Mouse (Mus musculus) midbrain, embryonic 12.5 days (tissue): Measurements from ENCODE around the gene Ssr3. TPM values are rescaled to one million over a fixed set of nuclear protein-coding genes. Genes with fewer than 3 reads are reported as not detected.

Experiments used
- ATAC-seq: fragments of 200-750 bp; cut with Nextera tagmentation; 2 replicates; pipeline ENCODE4 v1.8.0; 2017; ENCODE audit warnings: low read depth, moderate TSS enrichment, moderate library complexity; ENCODE audit not compliant: low FRiP score
- H3K27ac ChIP-seq: fragments of 300-500 bp; sonication (generic); replicated peaks from 2 replicates; pipeline ENCODE4 v1.5.1; 2016; ENCODE audit warnings: mild to moderate bottlenecking
- H3K27me3 ChIP-seq: fragments of 300-500 bp; sonication (generic); 2 replicates; pipeline ENCODE4 v1.6.1; 2016; ENCODE audit warnings: mild to moderate bottlenecking
- H3K36me3 ChIP-seq: fragments of 300-500 bp; sonication (generic); 2 replicates; pipeline ENCODE4 v1.6.1; 2016
- H3K4me1 ChIP-seq: fragments of 300-500 bp; sonication (generic); 2 replicates; pipeline ENCODE4 v1.6.1; 2016
- H3K4me2 ChIP-seq: fragments of 300-500 bp; sonication (generic); replicated peaks from 2 replicates; pipeline ENCODE4 v1.6.1; 2016; ENCODE audit warnings: mild to moderate bottlenecking, moderate library complexity
- H3K4me3 ChIP-seq: fragments of 300-500 bp; sonication (generic); 2 replicates; pipeline ENCODE4 v1.5.1; 2016; ENCODE audit warnings: mild to moderate bottlenecking
- H3K9ac ChIP-seq: fragments of 300-500 bp; sonication (generic); replicated peaks from 2 replicates; pipeline ENCODE4 v1.6.1; 2016; ENCODE audit warnings: mild to moderate bottlenecking, moderate library complexity
- H3K9me3 ChIP-seq: fragments of 300-500 bp; sonication (generic); 2 replicates; pipeline ENCODE4 v1.6.1; 2016; ENCODE audit warnings: mild to moderate bottlenecking
- WGBS: fragments of 180-500 bp; shearing (Covaris S2); methylation state at CpG from one replicate; pipeline ENCODE4 v1.1.7; 2016; 5-methylcytosine and 5-hydroxymethylcytosine counted together
- polyA plus RNA-seq: library from polyadenylated mRNA; unstranded; fragments of >200 nt; fragmentation: Nextera tagmentation; extraction: Ambion mirVana; gene quantifications from 2 replicates; pipeline ENCODE4 v1.2.1, GENCODE M21; 2016

The Ssr3 gene
- polyA plus RNA-seq, 1 experiment from 2014 or later = 209 TPM

GRCm38 (mm10) chr3:65367944-65368343, 24.5 kb downstream of the Ssr3 start:
- Histone ChIP-seq H3K27me3 (no peaks in the 10 kb centered on the region), H3K4me1 (no peaks in the 10 kb centered on the region; the same call in 1 of the 2 replicates), H3K9me3 (no peaks in the 10 kb centered on the region), H3K4me3 (no peak overlapping the region), H3K36me3 (peaks cover 23% of the 10 kb centered on the region), H3K27ac (no peak overlapping the region), H3K9ac (no peak overlapping the region), H3K4me2 (no peak overlapping the region)
- ATAC-seq = peak; percentile 41; the same call in 1 of the 2 replicates
- 45% methylated on average over 4 of the region's 4 CpGs for WGBS

- Histone ChIP-seq H3K27me3 (no peaks in the 10 kb centered on the region), H3K4me1 (no peaks in the 10 kb centered on the region; the same call in 1 of the 2 replicates), H3K27ac (no peak overlapping the region), H3K4me3 (no peak overlapping the region), H3K36me3 (peaks cover 7% of the 10 kb centered on the region), H3K4me2 (no peak overlapping the region), H3K9me3 (no peaks in the 10 kb centered on the region), H3K9ac (no peak overlapping the region)
- ATAC-seq = no peak
- 94% methylated on average over 10 of the region's 10 CpGs for WGBS
Measured at GRCm38 (mm10) chr3:65365921-65366710, 26.3 kb downstream of the Ssr3 start.

GRCm38 (mm10) chr3:65365184-65365583, 27.2 kb downstream of the Ssr3 start:
- ATAC-seq = no peak
- Histone ChIP-seq H3K9ac (no peak overlapping the region), H3K4me2 (no peak overlapping the region), H3K4me1 (no peaks in the 10 kb centered on the region; the same call in 1 of the 2 replicates), H3K9me3 (no peaks in the 10 kb centered on the region), H3K27me3 (no peaks in the 10 kb centered on the region), H3K36me3 (peaks cover under 1% of the 10 kb centered on the region; the same call in 1 of the 2 replicates), H3K4me3 (no peak overlapping the region), H3K27ac (no peak overlapping the region)
- WGBS = 77% methylated on average over 6 of the region's 6 CpGs

DNA sequence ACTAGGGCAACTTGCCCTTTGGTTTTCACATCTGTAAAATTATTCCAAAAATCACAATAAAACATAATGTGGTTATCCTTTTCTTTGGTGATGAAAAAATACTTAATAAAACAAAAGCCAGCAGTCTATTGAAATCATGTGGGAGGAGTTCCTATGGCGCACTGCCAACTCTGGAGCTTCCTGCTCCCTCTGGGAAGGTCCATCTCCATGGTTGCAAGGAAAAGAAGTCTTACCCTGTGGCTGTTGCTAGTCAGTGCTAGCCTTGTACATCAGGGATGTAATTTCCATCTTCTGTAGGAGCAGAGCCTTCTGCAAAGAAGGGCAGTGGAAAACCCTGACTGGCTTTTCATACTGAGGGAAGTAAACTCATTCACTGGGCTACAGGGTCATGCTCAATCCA, 29.0 kb downstream of the Ssr3 start:
- H3K9me3 ChIP-seq = no peaks in the 10 kb centered on the region

DNA sequence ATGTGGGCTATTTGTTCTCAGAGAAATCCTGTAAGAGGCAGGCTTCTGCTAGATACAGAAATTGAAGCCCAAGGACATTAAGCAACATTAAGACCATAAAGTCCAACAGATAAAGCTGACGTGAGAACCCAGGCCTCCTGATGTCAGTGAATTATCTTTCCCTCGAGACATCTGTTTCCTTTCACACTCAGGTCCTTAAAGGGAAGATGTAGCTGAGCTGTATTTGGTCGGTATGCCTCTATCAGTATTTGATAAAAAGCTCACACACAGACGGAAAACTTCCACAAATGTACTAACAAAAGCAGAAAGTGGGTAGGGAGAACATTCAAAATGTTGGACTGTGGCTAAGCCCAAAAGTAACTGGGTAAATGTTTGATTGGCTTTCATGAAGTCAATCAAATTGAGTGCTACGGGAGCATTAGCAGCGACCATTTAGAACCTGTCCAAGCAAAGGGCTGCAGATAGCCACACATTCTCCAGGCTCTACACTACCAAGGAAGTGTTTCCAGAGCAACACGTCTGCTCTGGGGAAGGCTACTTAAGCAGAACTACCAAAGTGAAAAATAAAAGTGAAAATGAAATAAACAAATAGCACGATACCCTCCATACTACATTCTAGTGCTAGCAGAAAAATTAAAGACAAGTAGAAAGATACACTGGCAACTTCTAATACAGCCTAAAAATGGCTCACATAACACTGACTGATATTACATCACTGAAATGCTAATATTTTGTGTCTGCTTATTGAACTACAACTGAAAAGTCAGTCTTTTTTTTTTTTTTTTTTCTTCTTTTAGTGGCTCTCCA, 32.1 kb downstream of the Ssr3 start:
- WGBS = 79% methylated on average over 8 of the region's 8 CpGs
- Histone ChIP-seq H3K4me2 (no peak overlapping the region), H3K4me1 (0 out of 2 replicates have a peak, but pooled peaks cover 3% of the 10 kb centered on the region), H3K4me3 (no peak overlapping the region), H3K27me3 (no peaks in the 10 kb centered on the region), H3K9ac (no peak overlapping the region), H3K27ac (no peak overlapping the region), H3K9me3 (no peaks in the 10 kb centered on the region), H3K36me3 (no peaks in the 10 kb centered on the region)
- ATAC-seq = no peak

More for the DNA sequence above, 29.0 kb downstream of the Ssr3 start:
- WGBS = 88% methylated on average over 1 of the region's 1 CpGs
- Histone ChIP-seq H3K27me3 (no peaks in the 10 kb centered on the region), H3K4me3 (no peak overlapping the region), H3K9ac (no peak overlapping the region), H3K4me2 (no peak overlapping the region), H3K4me1 (peaks cover under 1% of the 10 kb centered on the region; the same call in 1 of the 2 replicates), H3K36me3 (no peaks in the 10 kb centered on the region), H3K27ac (no peak overlapping the region)
- no peak for ATAC-seq

- no peak overlapping the region for H3K27ac ChIP-seq
- H3K36me3 ChIP-seq = no peaks in the 10 kb centered on the region
- no peaks in the 10 kb centered on the region for H3K9me3 ChIP-seq
- WGBS = 51% methylated on average over 2 of the region's 2 CpGs
- no peak for ATAC-seq
- no peak overlapping the region for H3K4me3 ChIP-seq
- no peak overlapping the region for H3K4me2 ChIP-seq
- no peak overlapping the region for H3K9ac ChIP-seq
- no peaks in the 10 kb centered on the region for H3K27me3 ChIP-seq
- H3K4me1 ChIP-seq = 0 out of 2 replicates have a peak, but pooled peaks cover 3% of the 10 kb centered on the region
Measured at GRCm38 (mm10) chr3:65358841-65359240, 33.6 kb downstream of the Ssr3 start.

GRCm38 (mm10) chr3:65358275-65358674, 34.1 kb downstream of the Ssr3 start:
- Histone ChIP-seq H3K9ac (no peak overlapping the region), H3K4me1 (0 out of 2 replicates have a peak, but pooled peaks cover 3% of the 10 kb centered on the region), H3K4me2 (no peak overlapping the region), H3K4me3 (no peak overlapping the region), H3K9me3 (no peaks in the 10 kb centered on the region), H3K36me3 (no peaks in the 10 kb centered on the region), H3K27me3 (no peaks in the 10 kb centered on the region), H3K27ac (no peak overlapping the region)
- no peak for ATAC-seq
- WGBS = 18% methylated on average over 2 of the region's 2 CpGs

DNA sequence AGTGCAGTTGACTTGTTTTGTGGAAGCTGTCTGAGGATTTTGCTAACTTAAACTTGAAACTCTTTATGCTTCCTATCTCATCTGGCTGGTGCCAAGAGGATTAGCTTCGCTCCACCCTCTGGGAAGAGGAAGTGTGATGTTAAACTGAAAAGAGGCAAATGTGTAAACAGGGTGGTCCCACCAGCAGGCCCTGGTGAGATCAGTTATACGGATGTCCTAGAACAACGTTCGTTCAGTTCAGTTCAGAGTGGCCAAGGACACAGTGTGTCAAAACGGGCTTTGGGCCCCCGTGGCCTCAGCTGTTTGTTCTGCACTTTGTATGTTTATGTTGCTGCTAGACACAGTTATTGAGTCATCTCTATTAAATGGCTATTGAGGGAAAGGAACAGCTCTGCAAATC, 36.9 kb downstream of the Ssr3 start:
- WGBS = 68% methylated on average over 6 of the region's 6 CpGs
- no peak for ATAC-seq

DNA sequence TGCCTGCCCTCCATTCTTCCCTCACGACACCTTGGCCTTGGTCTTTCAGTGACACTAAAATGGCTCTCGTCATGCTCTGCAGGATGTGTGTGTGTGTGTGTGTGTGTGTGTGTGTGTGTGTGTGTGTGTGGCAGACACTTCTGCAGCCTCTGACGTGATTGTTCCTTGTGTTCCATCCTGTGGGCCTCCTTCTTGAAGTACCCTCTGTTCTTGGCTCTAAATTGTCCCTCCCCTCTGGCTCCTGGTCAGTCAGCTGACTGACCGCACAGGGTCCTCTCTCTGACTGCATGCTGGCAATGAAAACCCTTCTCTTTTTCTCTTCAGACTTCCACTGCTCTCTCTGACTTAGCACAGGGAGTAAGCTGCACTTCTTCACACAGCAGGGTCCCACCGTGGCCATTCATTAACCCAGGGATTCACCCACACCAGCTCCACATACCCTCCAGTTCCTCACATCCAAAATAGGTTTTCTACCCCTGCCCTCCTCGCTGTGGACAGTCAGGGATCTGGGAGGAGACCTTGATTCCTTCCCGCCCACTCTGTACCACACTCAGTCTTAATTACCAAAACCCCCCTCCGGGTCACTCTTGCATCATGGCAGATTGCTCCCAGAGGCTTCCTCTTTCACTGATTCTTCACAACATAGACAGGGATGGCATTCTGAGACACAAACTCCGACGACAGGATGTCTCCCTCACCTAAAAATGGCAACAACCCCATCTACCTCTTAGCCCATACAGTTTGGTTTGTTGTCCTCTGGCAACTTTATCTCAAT, 39.0 kb downstream of the Ssr3 start:
- Histone ChIP-seq H3K9ac (no peak overlapping the region), H3K36me3 (no peaks in the 10 kb centered on the region), H3K9me3 (no peaks in the 10 kb centered on the region), H3K4me2 (no peak overlapping the region), H3K4me3 (no peak overlapping the region), H3K4me1 (0 out of 2 replicates have a peak, but pooled peaks cover 3% of the 10 kb centered on the region), H3K27me3 (no peaks in the 10 kb centered on the region), H3K27ac (no peak overlapping the region)
- no peak for ATAC-seq
- WGBS = 76% methylated on average over 10 of the region's 10 CpGs

More for the DNA sequence above, 36.9 kb downstream of the Ssr3 start:
- Histone ChIP-seq H3K36me3 (no peaks in the 10 kb centered on the region), H3K4me1 (0 out of 2 replicates have a peak, but pooled peaks cover 3% of the 10 kb centered on the region), H3K4me3 (no peak overlapping the region), H3K4me2 (no peak overlapping the region), H3K9me3 (no peaks in the 10 kb centered on the region), H3K9ac (no peak overlapping the region), H3K27me3 (no peaks in the 10 kb centered on the region), H3K27ac (no peak overlapping the region)

DNA sequence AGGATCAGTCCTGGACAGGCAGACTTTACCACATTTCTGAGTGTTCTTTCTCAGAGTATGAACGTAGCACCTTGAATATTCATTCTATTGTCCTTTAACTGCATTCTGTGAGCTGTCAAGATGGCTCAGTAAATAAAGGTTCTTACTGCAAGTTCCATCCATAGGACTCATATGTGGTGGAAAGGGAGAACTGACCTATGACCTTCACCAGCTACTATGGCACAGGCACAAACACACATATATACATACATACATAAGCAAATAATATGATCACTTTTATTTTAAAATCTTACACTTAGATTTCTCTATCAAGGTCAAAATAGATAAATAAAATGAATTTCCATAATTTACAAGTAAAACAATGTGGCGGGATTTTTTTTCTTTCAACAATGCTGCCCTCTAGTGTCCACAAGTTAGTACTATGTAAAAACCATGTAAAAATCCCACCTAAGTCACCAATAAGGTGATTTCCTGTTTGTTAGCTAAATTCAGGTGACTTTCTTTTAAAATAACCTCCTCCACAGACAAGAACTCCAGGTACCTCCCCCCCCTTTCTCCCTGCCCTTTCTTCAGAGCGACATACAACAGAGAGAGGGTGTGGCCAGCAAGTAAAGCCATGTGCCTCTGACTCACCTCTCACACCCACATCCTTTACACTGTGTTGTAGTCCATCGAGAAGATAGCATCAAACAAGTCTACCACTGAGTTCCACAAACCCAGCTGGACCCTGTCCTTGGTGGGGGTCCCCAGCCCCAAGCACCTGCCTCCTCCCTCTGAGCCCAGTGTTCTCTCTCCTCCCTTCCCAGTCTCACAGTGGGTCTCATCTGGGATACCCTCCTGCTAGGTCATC, 39.9 kb downstream of the Ssr3 start:
- no peak overlapping the region for H3K27ac ChIP-seq
- no peak overlapping the region for H3K9ac ChIP-seq
- H3K27me3 ChIP-seq = no peaks in the 10 kb centered on the region
- WGBS = 49% methylated on average over 4 of the region's 4 CpGs
- no peaks in the 10 kb centered on the region for H3K9me3 ChIP-seq
- H3K4me1 ChIP-seq = no peaks in the 10 kb centered on the region
- no peaks in the 10 kb centered on the region for H3K36me3 ChIP-seq
- H3K4me3 ChIP-seq = no peak overlapping the region
- peak; percentile 57 for ATAC-seq
- H3K4me2 ChIP-seq = no peak overlapping the region

DNA sequence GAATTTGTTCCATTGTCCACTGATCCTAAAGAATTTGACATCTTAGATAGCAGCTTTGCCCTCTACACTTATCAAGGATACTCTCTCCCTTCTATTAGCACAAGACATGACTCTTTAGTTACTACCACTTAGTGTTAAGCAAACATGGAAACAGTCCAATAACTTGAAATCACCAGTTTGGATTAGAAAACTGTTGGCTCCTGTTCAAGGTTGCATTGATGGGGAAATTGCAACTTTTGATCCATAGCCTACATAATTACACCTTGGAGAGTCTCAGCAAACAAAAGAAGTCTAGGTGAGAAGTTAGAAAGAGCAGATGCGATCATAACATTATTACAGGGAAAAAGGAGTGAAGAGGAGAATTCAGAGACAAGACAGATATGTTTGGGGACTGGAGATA, 46.2 kb downstream of the Ssr3 start:
- Histone ChIP-seq H3K27ac (no peak overlapping the region), H3K9me3 (no peaks in the 10 kb centered on the region), H3K9ac (no peak overlapping the region), H3K27me3 (no peaks in the 10 kb centered on the region), H3K4me1 (no peaks in the 10 kb centered on the region), H3K4me3 (no peak overlapping the region), H3K36me3 (no peaks in the 10 kb centered on the region), H3K4me2 (no peak overlapping the region)
- ATAC-seq = no peak
- 92% methylated on average over 1 of the region's 1 CpGs for whole genome bisulfite sequencing
